In genomic region chr2:109891471-109891870, GRCm38 (mm10) we compare ENCODE assay signal across 8 mouse cellular contexts. TPM values are rescaled to one million over a fixed set of nuclear protein-coding genes. Genes with fewer than 3 reads are reported as not detected.
A peak's percentile ranks its signal among the peaks of the same experiment; 100 is the strongest.
DNase-seq lines count a peak whose midpoint lies in the region; ATAC-seq lines count a peak whose summit lies in the region.

No protein-coding gene starts in this region.

- H3K4me3 ChIP-seq in neural tube, embryonic 11.5 days (ENCODE audit: low read depth, low read length) = peak overlapping the region; percentile 91
- H3K4me3 ChIP-seq in embryonic facial prominence, embryonic 12.5 days = peak overlapping the region; percentile 94
- peak overlapping the region; percentile 86 for H3K4me3 ChIP-seq in limb, embryonic 11.5 days (ENCODE audit: low read depth, low read length)
- H3K4me3 ChIP-seq in neural tube, embryonic 12.5 days = peak overlapping the region; percentile 94

- H3K4me1 ChIP-seq in neural tube, embryonic 11.5 days (ENCODE audit: control insufficient read depth, insufficient read depth, low read length) = peaks cover 8% of the 10 kb centered on the region; the same call in 1 of the 2 replicates
- H3K4me1 ChIP-seq in embryonic facial prominence, embryonic 12.5 days = peaks cover 14% of the 10 kb centered on the region
- peaks cover 5% of the 10 kb centered on the region; the same call in 1 of the 2 replicates for H3K4me1 ChIP-seq in limb, embryonic 11.5 days (ENCODE audit: control insufficient read depth, insufficient read depth, low read length)
- peaks cover 12% of the 10 kb centered on the region for H3K4me1 ChIP-seq in neural tube, embryonic 12.5 days

- no peaks in the 10 kb centered on the region for H3K27me3 ChIP-seq in neural tube, embryonic 11.5 days (ENCODE audit: control insufficient read depth, insufficient read depth, low read length)
- no peaks in the 10 kb centered on the region for H3K27me3 ChIP-seq in embryonic facial prominence, embryonic 12.5 days
- no peaks in the 10 kb centered on the region for H3K27me3 ChIP-seq in limb, embryonic 11.5 days (ENCODE audit: control insufficient read depth, insufficient read depth, low read length)
- no peaks in the 10 kb centered on the region for H3K27me3 ChIP-seq in neural tube, embryonic 12.5 days (replicated peaks)

- 29% methylated on average over 4 of the region's 4 CpGs for WGBS in neural tube, embryonic 11.5 days
- WGBS in embryonic facial prominence, embryonic 12.5 days = 29% methylated on average over 4 of the region's 4 CpGs
- WGBS in limb, embryonic 11.5 days = 50% methylated on average over 4 of the region's 4 CpGs
- 24% methylated on average over 4 of the region's 4 CpGs for WGBS in neural tube, embryonic 12.5 days

- peaks cover 8% of the 10 kb centered on the region; the same call in 1 of the 2 replicates for H3K36me3 ChIP-seq in neural tube, embryonic 11.5 days (ENCODE audit: control insufficient read depth, insufficient read depth, low read length)
- H3K36me3 ChIP-seq in embryonic facial prominence, embryonic 12.5 days = peaks cover 24% of the 10 kb centered on the region
- peaks cover 4% of the 10 kb centered on the region; the same call in 1 of the 2 replicates for H3K36me3 ChIP-seq in limb, embryonic 11.5 days (ENCODE audit: control insufficient read depth, insufficient read depth, low read length)
- peaks cover 24% of the 10 kb centered on the region for H3K36me3 ChIP-seq in neural tube, embryonic 12.5 days

- H3K27ac ChIP-seq in neural tube, embryonic 11.5 days (ENCODE audit: low read depth, low read length) = peak overlapping the region; percentile 89
- H3K27ac ChIP-seq in embryonic facial prominence, embryonic 12.5 days = peak overlapping the region; percentile 91; the same call in 1 of the 2 replicates
- no peak overlapping the region for H3K27ac ChIP-seq in limb, embryonic 11.5 days (replicated peaks; ENCODE audit: low read depth, low read length)
- H3K27ac ChIP-seq in neural tube, embryonic 12.5 days = no peak overlapping the region

- no peak for DNase-seq in neural tube, embryonic 11.5 days (ENCODE audit: low spot score)
- no peak for DNase-seq in neural tube, embryonic 10.5 days (ENCODE audit: extremely low spot score, low spot score)
- no peak for DNase-seq in limb, embryonic 11.5 days (ENCODE audit: low spot score)
- DNase-seq in cerebellum, adult 8-10 months = no peak
- DNase-seq in cerebellum, postnatal 14 days = no peak
- no peak for DNase-seq in thymus, postnatal 4 days

- no peak for ATAC-seq in neural tube, embryonic 11.5 days (ENCODE audit: insufficient read depth, low FRiP score, low TSS enrichment)
- no peak for ATAC-seq in embryonic facial prominence, embryonic 12.5 days (ENCODE audit: insufficient number of reproducible peaks, insufficient read depth, low FRiP score, low TSS enrichment)
- ATAC-seq in limb, embryonic 11.5 days (ENCODE audit: insufficient number of reproducible peaks, low FRiP score, low TSS enrichment, low read depth) = no peak
- ATAC-seq in neural tube, embryonic 12.5 days (ENCODE audit: low FRiP score, low read depth) = no peak

- no peaks in the 10 kb centered on the region for H3K9me3 ChIP-seq in neural tube, embryonic 11.5 days (ENCODE audit: control insufficient read depth, low read length)
- H3K9me3 ChIP-seq in embryonic facial prominence, embryonic 12.5 days = no peaks in the 10 kb centered on the region
- no peaks in the 10 kb centered on the region for H3K9me3 ChIP-seq in limb, embryonic 11.5 days (ENCODE audit: control insufficient read depth, low read length)
- no peaks in the 10 kb centered on the region for H3K9me3 ChIP-seq in neural tube, embryonic 12.5 days

- H3K4me2 ChIP-seq in neural tube, embryonic 11.5 days (ENCODE audit: low read depth) = peak overlapping the region; percentile 65
- peak overlapping the region; percentile 72 for H3K4me2 ChIP-seq in embryonic facial prominence, embryonic 12.5 days (replicated peaks)
- peak overlapping the region; percentile 49 for H3K4me2 ChIP-seq in limb, embryonic 11.5 days (ENCODE audit: low read depth, severe bottlenecking)
- peak overlapping the region; percentile 69 for H3K4me2 ChIP-seq in neural tube, embryonic 12.5 days (replicated peaks)

- peak overlapping the region; percentile 97 for H3K9ac ChIP-seq in neural tube, embryonic 11.5 days (ENCODE audit: low read length)
- peak overlapping the region; percentile 94 for H3K9ac ChIP-seq in embryonic facial prominence, embryonic 12.5 days
- peak overlapping the region; percentile 91 for H3K9ac ChIP-seq in limb, embryonic 11.5 days (ENCODE audit: low read length)
- peak overlapping the region; percentile 96 for H3K9ac ChIP-seq in neural tube, embryonic 12.5 days

RNA-seq across cellular contexts. Expression of gene Lin7c, which starts 0.8 kb away (rescaled TPM):
- 136 and 146 TPM in 2 replicates for polyA plus RNA-seq in neural tube, embryonic 11.5 days (2014; fragmentation: Nextera tagmentation; extraction: Ambion mirVana)
- 68.0 and 70.2 TPM in 2 replicates for polyA plus RNA-seq in embryonic facial prominence, embryonic 12.5 days (2016; fragmentation: Nextera tagmentation; extraction: Ambion mirVana)
- polyA plus RNA-seq in limb, embryonic 11.5 days (2014; fragmentation: Nextera tagmentation; extraction: Ambion mirVana) = 64.3 and 69.2 TPM in 2 replicates
- polyA plus RNA-seq in neural tube, embryonic 12.5 days (2016; fragmentation: Nextera tagmentation; extraction: Ambion mirVana) = 155 and 163 TPM in 2 replicates

RNA-seq across cellular contexts. Expression of gene Lgr4, which starts 26.0 kb away (rescaled TPM):
- 19.7 and 21.1 TPM in 2 replicates for polyA plus RNA-seq in neural tube, embryonic 11.5 days (2014; fragmentation: Nextera tagmentation; extraction: Ambion mirVana)
- polyA plus RNA-seq in embryonic facial prominence, embryonic 12.5 days (2016; fragmentation: Nextera tagmentation; extraction: Ambion mirVana) = 18.6 and 22.3 TPM in 2 replicates
- 14.8 and 15.1 TPM in 2 replicates for polyA plus RNA-seq in limb, embryonic 11.5 days (2014; fragmentation: Nextera tagmentation; extraction: Ambion mirVana)
- polyA plus RNA-seq in neural tube, embryonic 12.5 days (2016; fragmentation: Nextera tagmentation; extraction: Ambion mirVana) = 18.2 and 19.5 TPM in 2 replicates

Comparison
In these comparisons a context has a peak if more than half of its experiments do, and no peak if none do; other contexts are left out.
1. H3K27ac ChIP-seq: peak in neural tube, embryonic 11.5 days (single experiment) and embryonic facial prominence, embryonic 12.5 days (single experiment); none in limb, embryonic 11.5 days (single experiment) and neural tube, embryonic 12.5 days (single experiment).
2. Peak in every context shown above with its lines, with median percentiles within 50 percentile points of each other: H3K4me2 ChIP-seq, H3K4me3 ChIP-seq and H3K9ac ChIP-seq.